Mouse (Mus musculus): Measurements from ENCODE around the gene Strada.

Gene Strada

GRCm38 (mm10) chr11:106187326-106187725 lies 14.6 kb downstream of the Strada start:
- no peak for DNase-seq (ENCODE audit: low read depth)

DNA sequence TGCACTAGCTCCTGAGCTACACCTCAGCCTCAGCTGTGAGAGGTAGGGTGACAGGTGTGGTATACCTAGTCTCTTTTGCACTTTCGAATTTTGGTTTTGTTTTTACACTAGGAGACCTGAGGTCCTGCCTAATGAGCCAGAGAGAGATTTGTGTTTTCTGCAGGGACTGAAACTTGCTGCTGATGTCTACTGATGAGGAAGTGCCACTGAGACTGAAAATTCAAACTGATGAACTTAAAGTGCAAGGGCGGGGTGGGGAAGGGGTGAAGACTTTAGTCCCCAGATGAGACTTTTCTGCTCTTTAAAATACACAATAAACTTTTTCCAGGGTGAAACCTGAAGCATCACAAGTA lies 21.5 kb downstream of the Strada start:
- DNase-seq (ENCODE audit: low read depth), result no peak

DNA sequence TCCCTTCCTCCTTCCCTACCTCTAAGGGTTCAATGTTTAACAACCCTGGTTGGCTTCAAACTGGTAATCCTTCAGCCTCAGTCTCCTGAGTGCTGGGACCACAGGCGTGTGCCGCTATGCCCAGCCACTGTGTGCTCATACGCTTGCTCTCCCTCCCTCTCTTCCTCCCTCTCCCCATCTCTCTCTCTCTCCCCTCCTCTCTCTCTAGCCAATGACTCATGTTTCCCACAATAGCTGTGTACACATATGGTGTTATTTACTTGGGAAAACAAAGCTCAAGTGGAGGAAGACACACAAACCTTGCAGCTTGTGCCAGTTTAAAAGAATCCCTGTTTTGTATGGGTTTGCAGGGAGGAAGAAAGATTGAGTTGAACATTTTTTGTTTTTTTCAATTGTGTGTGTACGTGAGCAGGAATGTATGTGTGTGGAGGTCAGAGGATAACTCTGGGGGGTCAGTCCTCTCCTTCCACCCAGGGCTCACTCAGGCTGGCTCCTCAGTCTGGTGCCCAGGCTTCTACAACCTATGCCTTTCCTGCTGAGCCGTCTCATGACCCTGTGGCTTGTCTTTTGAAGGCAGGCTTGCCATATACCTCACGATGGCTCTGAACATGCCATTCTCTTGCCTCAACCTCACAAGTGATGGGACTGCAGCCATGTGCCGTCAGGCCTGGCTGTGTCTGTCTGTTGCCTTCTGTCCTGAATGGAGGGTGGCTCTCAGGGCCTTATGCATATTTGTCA lies 22.1 kb downstream of the Strada start:
- peak; percentile 46 for DNase-seq (ENCODE audit: low read depth)

DNA sequence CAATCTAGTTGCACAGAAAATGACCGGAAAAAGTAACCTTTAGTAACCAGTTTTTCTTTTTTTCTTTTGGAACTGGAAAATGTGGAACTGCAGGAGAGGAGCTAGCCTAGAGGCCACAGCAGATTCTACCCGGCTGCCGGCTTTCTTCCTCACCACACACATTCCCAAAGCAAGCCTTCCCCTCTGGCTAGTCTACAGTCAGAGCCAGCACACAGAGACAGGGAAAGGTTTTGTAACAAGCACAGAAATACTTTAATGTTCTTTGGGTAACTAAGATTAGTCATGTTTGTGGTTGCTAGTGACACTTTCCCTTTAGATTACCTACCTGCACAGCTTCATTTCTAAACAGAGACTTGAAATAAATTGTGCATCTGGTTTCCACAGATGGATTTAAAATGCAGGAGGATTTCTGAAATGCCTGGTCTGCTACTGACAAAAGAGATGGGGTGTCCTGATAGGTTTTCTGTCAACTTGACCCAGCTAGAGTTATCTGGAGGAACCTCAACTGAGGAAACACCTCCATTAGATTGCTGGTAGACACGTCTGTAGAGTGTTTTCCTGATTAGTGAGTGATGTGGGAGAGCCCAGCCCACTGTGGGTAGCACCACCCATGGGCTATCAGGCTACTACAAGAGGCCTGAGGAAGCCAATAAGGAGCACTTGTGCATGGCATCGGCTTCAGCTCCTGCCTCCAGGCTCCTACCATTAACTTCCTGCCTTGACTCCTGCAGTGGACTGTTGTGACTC lies 23.8 kb downstream of the Strada start:
- peak; percentile 39 for DNase-seq (ENCODE audit: low read depth)

GRCm38 (mm10) chr11:106176372-106176771 lies 25.6 kb downstream of the Strada start:
- no peak for DNase-seq (ENCODE audit: low read depth)

DNA sequence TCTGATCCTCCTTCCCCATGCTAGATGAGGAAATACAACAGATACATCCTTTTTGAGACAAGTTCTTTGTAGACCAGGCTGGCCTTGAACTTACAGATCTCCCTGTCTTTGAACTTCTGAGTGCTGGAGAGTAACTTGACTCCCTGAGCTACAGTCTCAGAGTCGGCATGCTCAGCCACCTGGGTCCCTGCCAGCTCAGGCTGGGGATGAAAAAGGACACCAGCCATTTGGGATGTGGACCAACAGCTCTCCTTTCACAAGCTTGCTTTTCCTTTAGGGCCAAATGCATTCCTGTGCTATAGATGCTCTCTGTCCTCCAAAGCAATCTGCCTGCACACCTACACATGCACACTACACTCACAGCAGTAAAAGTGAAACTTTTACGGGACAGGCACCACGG lies 26.9 kb downstream of the Strada start:
- DNase-seq (ENCODE audit: low read depth), result no peak

GRCm38 (mm10) chr11:106174372-106174771 lies 27.6 kb downstream of the Strada start:
- DNase-seq (ENCODE audit: low read depth), result no peak

DNA sequence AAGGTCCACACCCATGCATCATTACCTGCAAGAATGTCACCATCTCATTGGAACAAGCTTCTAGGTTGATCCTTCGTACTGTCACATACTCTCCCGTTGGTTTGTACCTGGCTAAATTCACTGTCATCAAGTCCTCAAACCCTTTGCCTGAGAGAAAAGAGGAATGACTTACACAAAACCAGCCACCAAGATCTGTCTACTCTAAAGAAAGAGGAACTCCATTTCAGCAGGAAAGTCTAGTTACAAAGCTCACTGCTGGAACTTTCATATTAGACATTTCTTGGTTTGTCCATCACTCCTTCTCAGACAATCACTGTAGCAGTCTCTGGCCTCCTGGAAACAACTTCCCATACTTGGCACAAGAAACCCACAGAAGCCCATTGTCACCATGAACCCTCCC lies 28.7 kb downstream of the Strada start:
- no peak for DNase-seq (ENCODE audit: low read depth)

GRCm38 (mm10) chr11:106170807-106171206 lies 31.2 kb downstream of the Strada start:
- DNase-seq (ENCODE audit: low read depth), result peak; percentile 57

DNA sequence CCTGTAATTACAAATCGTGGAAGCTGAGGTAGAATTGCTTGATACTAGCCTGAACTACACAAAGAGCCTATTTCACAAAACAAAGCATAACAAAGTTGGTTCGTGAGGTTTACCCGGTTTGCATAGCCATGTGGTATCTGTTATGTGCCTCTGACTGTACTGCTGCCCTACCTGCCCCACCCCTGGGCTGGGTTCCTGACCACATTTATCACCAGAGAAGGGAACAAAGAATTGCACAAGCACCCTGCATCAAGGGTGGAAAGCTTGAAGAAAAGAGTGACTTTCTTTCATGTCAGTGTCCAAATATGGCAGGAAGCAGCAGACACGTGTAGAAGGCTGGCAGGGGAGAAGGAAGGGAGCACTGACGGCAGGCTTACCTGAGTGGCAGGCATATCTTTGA lies 34.5 kb downstream of the Strada start:
- DNase-seq (ENCODE audit: low read depth), result peak; percentile 69

DNA sequence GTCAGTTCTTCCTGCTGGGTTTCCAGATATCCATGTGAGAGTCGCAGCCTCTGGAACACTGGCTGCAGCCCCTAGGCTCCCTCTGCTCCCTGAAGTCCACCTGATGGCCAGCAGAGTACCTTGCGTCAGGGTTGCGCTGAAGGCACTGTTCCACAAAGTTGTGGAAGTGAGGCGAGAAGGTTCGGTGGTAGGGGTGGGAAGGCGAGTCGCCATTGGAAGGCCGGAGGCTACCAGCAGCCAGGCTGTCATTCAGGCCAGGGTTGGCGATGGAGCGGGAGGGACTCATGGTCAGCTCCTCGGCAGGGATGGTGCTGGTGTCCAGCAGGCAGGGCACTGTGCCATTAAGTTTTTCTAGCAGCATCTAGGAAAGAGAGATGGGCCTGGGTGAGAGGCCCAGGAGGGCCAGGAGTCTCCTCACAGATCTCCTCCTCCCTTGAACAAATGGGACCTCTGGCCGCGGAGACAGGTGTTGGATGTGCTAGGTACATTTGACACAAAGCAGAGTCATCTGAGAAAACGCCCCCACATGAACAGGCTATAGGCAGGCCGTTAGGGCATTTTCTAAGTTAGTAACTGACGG lies 37.3 kb downstream of the Strada start:
- DNase-seq (ENCODE audit: low read depth), result no peak

- no peak for DNase-seq (ENCODE audit: low read depth)
Observed at GRCm38 (mm10) chr11:106163546-106163945, 38.4 kb downstream of the Strada start.

- DNase-seq (ENCODE audit: low read depth), result no peak
Observed at GRCm38 (mm10) chr11:106162237-106162636, 39.7 kb downstream of the Strada start.

DNA sequence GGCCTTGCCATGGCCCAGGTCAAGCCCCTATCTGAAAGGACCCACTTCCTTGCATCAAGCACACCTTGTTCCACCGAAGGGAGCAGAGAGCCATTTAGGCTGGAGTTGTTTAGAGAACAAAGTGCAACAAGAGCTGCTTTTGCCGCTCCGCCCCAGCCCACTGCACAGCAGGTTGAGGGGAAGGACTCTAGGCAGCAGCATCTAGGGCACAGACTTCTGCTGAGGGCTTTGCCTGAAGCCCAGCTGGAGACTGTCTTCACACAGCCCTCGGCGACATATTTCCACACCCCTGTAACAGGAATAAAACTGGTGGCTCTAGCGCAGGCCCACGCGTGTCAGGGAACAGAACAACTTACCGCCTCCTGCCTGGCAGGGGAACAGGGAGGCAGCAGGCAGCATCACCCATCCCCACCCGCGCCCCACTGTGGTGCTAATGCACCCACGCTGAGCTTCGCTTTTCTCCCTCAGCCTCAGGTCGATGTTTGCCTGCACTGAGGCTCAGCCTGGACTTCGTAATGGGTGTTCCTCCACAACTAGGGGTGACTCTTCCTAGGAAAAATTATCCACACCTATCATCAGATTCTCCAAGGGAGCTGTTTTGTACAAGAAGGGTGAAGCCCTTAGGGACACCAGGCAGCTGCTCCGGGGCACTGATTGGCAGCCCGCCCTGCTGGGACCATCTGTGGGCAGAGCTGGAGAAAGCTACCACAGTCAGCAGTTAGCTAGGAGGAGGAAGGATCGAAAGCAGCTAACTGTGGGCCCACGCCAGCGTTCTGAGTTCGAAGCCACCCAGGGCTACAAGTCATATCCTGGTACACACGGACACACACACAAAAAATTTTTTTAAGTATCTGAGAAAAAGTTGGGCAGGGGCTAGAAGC lies 40.9 kb downstream of the Strada start, which contains the start of the genes Gm10840 and Limd2:
Gene Gm10840 (plus strand): TSS at position 10 of the 881 bp plus-strand sequence.
Gene Limd2 (minus strand): TSS at position 20 of the 881 bp plus-strand sequence.
- DNase-seq (ENCODE audit: low read depth), result no peak

GRCm38 (mm10) chr11:106159921-106160840 lies 41.8 kb downstream of the Strada start:
- peak; percentile 73 for DNase-seq (ENCODE audit: low read depth)

GRCm38 (mm10) chr11:106159216-106159920 lies 42.6 kb downstream of the Strada start:
- DNase-seq (ENCODE audit: low read depth), result peak; percentile 81

DNA sequence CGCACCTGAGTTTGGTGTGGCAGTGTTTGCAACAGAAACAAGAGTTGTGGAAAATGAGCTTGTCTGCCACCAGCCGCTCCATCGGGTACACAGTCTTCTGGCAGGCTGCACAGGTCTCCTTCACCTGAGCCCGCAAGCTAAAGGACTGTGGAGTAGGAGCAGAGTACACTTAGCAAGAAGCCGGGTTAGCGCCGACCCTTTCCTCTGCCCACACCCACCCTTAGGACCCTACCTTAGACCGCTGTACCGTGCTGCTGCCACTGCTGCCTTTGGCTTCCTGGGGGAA lies 43.1 kb downstream of the Strada start:
- DNase-seq (ENCODE audit: low read depth), result no peak

- DNase-seq (ENCODE audit: low read depth), result peak; percentile 63
Observed at GRCm38 (mm10) chr11:106158081-106158929, 43.7 kb downstream of the Strada start.

DNA sequence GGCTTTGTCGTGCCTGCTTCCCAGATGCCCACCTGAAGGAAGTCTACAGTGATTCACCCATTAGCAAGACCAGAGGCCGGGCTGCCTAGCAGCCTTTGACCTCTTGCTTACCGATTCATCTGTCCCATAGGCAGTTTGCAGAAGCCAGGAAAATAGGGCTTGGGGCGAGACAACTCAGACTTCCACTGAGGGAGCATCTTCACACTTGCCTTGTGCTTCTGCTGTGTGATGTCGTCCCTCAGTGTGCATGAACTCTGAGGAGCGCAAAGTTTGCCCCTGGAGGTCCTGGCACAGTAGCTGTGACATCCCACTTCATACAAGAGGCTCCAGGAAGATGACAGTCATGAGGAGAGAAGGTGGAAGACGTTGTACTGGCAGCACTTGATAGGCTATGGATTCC lies 44.8 kb downstream of the Strada start:
- no peak for DNase-seq (ENCODE audit: low read depth)

GRCm38 (mm10) chr11:106156257-106156656 lies 45.7 kb downstream of the Strada start:
- no peak for DNase-seq (ENCODE audit: low read depth)
